Mouse (Mus musculus) forebrain, embryonic 16.5 days (tissue): ENCODE data around the gene Ksr1. TPM values are rescaled to one million over a fixed set of nuclear protein-coding genes. Genes with fewer than 3 reads are reported as not detected.

Source experiments
- ATAC-seq: fragments of 200-750 bp; cut with Nextera tagmentation; 2 replicates; pipeline ENCODE4 v1.8.0; 2017; ENCODE audit warnings: mild to moderate bottlenecking, moderate library complexity
- H3K27ac ChIP-seq: fragments of 300-500 bp; sonication (generic); 2 replicates; pipeline ENCODE4 v1.5.1; 2014; ENCODE audit warnings: low read length, control low read depth
- H3K27me3 ChIP-seq: fragments of 300-500 bp; sonication (generic); replicated peaks from 2 replicates; pipeline ENCODE4 v1.6.1; 2014; ENCODE audit warnings: low read length; ENCODE audit not compliant: control insufficient read depth, insufficient read depth
- H3K36me3 ChIP-seq: fragments of 300-500 bp; sonication (generic); 2 replicates; pipeline ENCODE4 v1.6.1; 2014; ENCODE audit not compliant: control insufficient read depth, insufficient read depth
- H3K4me1 ChIP-seq: fragments of 300-500 bp; sonication (generic); replicated peaks from 2 replicates; pipeline ENCODE4 v1.6.1; 2014; ENCODE audit warnings: low read length; ENCODE audit not compliant: control insufficient read depth, insufficient read depth
- H3K4me2 ChIP-seq: fragments of 300-500 bp; sonication (generic); 2 replicates; pipeline ENCODE4 v1.6.1; 2014; ENCODE audit warnings: mild to moderate bottlenecking, low read length, control low read depth
- H3K4me3 ChIP-seq: fragments of 300-500 bp; sonication (generic); replicated peaks from 2 replicates; pipeline ENCODE4 v1.5.1; 2014; ENCODE audit warnings: mild to moderate bottlenecking, low read length, control low read depth
- H3K9ac ChIP-seq: fragments of 300-500 bp; sonication (generic); replicated peaks from 2 replicates; pipeline ENCODE4 v1.6.1; 2014; ENCODE audit warnings: low read depth, low read length, control low read depth
- H3K9me3 ChIP-seq: fragments of 300-500 bp; sonication (generic); 2 replicates; pipeline ENCODE4 v1.6.1; 2016; ENCODE audit warnings: low read length; ENCODE audit not compliant: control insufficient read depth
- WGBS: fragments of 180-500 bp; shearing (Covaris S2); extraction: QIAGEN DNeasy Blood & Tissue Kit; methylation state at CpG from one replicate; pipeline ENCODE4 v1.1.7; 2014; 5-methylcytosine and 5-hydroxymethylcytosine counted together
- polyA plus RNA-seq: library from polyadenylated mRNA; unstranded; fragments of >200 nt; fragmentation: Nextera tagmentation; extraction: Ambion mirVana; gene quantifications from 2 replicates; pipeline ENCODE4 v1.2.1, GENCODE M21; 2015

Ksr1 gene
- polyA plus RNA-seq, 1 experiment from 2014 or later: 5.1 TPM

DNA sequence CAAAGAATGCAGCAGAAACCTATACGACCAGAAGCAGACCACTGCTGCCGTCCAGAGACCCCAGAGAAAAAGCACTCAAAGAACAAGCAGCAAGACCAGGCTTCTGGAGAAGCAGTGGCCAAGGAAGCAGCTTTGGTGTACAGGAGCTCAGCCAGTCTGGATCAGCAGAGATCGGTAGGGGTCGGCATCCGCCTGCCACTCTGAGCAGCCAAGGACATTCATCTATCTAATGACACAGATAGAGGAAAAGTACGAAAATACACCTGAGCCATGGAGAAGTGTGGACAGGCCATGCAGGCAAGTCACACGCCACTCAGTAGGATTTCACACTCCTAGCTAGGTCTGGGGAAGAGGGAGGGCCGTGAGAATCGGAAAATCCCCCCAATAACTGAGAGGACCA, 12.2 kb downstream of the Ksr1 start:
- Histone ChIP-seq H3K4me2 (no peak overlapping the region), H3K36me3 (no peaks in the 10 kb centered on the region), H3K9me3 (no peaks in the 10 kb centered on the region), H3K4me3 (no peak overlapping the region), H3K4me1 (peaks cover 18% of the 10 kb centered on the region), H3K9ac (no peak overlapping the region), H3K27me3 (no peaks in the 10 kb centered on the region), H3K27ac (no peak overlapping the region)
- WGBS: 92% methylated on average over 9 of the region's 9 CpGs
- ATAC-seq: no peak

DNA sequence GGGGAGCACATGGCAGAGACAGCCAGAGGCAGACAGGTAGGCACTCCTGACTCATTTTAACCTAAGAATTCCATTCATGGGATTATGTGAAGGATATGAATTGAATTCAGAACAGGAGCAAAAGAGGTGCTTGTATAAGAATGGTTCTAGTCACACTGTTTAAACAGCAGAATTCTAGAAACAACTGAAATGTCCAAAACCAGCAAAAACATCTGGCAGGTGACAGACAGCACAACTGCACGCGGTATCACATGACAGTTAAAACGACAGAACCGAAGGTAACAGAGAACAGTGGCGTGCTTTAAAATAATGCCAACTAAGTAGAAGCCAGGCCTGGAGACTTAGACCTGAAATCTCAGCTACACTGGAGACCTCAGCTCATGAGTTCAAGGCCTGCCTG, 13.2 kb downstream of the Ksr1 start:
- no peaks in the 10 kb centered on the region for H3K36me3 ChIP-seq
- WGBS: 90% methylated on average over 5 of the region's 5 CpGs
- no peak overlapping the region for H3K27ac ChIP-seq
- ATAC-seq: no peak
- H3K9me3 ChIP-seq: no peaks in the 10 kb centered on the region
- no peak overlapping the region for H3K4me3 ChIP-seq
- no peak overlapping the region for H3K9ac ChIP-seq
- peaks cover 18% of the 10 kb centered on the region for H3K4me1 ChIP-seq
- H3K4me2 ChIP-seq: no peak overlapping the region
- H3K27me3 ChIP-seq: no peaks in the 10 kb centered on the region

DNA sequence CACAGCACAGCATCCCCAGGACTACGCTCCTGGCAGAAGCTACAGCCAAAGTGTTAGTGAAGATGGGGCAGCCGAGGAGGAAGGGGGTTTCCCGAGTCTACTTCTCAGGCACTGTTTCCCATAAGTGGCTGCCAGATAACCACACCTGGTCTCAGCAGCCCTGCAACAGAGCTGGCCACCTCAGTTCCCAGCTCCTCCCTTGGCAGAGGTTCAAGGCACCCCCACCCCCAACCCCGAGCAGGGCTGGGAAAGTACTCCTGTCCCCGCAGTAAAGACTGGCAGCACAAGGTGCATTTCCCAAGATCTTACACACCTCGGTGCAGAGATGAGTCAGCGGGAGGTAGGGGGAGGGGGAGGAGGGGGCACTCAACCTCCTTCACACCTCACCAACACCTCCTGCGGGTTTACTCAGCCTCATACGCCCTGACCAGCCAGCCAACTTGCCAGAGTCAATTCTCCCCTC, 14.2 kb downstream of the Ksr1 start:
- Histone ChIP-seq H3K27me3 (no peaks in the 10 kb centered on the region), H3K36me3 (no peaks in the 10 kb centered on the region), H3K9me3 (no peaks in the 10 kb centered on the region), H3K27ac (no peak overlapping the region), H3K9ac (no peak overlapping the region), H3K4me1 (peaks cover 11% of the 10 kb centered on the region), H3K4me3 (no peak overlapping the region), H3K4me2 (no peak overlapping the region)
- WGBS: 61% methylated on average over 9 of the region's 9 CpGs
- ATAC-seq: no peak

DNA sequence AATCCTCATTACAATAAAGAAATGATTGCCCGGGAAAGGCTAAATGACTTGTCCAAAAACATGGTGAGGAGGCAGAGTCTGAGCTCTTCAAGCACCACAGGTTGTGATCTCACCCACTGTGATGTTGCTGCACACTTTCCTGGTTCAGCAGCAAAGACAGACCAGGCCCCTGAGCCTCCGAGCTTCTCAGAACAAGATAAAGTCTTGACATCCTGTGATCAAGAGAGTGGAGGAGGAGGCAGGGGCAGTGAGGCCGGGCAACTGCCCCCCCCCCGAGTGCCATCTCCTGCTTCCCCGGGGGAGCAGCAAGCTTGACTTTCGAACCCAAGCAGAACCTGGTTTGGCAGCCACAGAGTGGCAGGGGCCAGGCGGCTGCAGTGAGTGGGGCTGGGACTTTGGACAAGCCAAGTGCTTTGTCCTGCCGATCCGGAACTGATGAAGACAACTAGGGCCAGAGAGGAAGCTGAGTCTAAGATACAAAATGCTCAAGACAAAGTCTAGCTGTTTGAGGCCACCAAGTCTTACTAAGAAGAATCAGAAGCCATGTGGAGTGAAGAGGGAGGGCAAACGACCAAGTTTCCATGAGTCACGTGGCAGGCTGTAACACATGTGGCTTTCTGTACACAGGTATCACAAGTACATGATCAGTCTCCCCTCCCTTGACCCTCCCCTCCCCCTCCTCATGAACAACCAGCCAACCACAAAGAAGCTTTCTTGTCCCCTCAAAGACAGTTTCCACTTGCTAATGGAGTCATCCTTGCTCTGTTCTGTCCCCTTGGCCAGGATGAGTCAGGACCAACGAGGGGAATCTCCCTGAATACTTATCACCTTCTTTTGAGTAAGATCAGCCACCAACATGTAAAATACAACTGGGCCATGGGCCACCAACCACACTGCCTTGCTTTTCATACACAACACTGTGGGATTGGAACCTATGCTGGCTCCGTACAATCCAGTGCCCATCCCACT, 16.5 kb downstream of the Ksr1 start:
- Histone ChIP-seq H3K27ac (no peak overlapping the region), H3K9me3 (no peaks in the 10 kb centered on the region), H3K36me3 (no peaks in the 10 kb centered on the region), H3K4me3 (no peak overlapping the region), H3K9ac (no peak overlapping the region), H3K4me1 (no peaks in the 10 kb centered on the region), H3K4me2 (no peak overlapping the region), H3K27me3 (no peaks in the 10 kb centered on the region)
- 80% methylated on average over 13 of the region's 13 CpGs for WGBS
- ATAC-seq: no peak

DNA sequence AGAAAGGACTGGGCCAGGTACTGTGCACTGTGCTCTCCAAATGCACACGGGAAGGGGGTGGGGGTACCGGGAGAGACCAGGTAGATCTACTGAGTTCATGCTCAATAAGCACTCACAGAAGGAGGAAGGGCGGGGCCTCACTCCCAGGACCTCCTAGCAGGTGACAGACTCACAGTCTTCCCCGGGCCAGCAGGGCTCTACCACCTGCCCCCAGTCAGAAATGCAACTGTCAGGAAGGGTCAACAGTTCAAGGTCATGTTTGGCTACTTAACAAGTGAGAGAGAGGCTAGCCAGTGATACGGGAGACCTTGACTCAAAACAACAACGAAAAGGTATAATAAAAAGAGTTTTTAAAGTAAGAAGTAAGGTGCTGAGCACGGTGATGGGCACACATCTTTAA, 18.0 kb downstream of the Ksr1 start:
- Histone ChIP-seq H3K27ac (no peak overlapping the region), H3K4me3 (no peak overlapping the region), H3K9me3 (no peaks in the 10 kb centered on the region), H3K4me1 (no peaks in the 10 kb centered on the region), H3K9ac (no peak overlapping the region), H3K27me3 (no peaks in the 10 kb centered on the region), H3K4me2 (no peak overlapping the region), H3K36me3 (no peaks in the 10 kb centered on the region)
- no peak for ATAC-seq
- 95% methylated on average over 7 of the region's 7 CpGs for WGBS

DNA sequence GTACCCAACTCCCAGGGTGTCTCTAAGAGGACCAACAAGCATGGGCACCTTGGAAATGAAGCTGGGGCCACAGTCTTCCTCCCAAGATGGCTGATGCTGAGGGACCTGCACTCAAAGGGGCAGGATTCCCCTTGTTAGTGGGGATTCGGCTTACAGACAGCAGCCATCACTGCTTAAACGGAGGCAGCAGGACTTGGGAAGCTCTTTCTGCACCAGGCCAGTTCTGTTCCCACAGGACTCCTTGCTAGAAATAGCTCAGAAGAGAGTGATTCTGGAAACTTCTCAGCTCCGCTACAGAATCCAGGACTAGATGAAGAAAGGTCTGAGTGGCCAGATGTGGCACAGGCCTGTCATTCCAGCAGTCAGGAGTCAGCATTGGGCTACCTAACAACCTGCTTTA, 19.2 kb downstream of the Ksr1 start:
- Histone ChIP-seq H3K9ac (no peak overlapping the region), H3K36me3 (no peaks in the 10 kb centered on the region), H3K9me3 (no peaks in the 10 kb centered on the region), H3K27me3 (no peaks in the 10 kb centered on the region), H3K4me2 (no peak overlapping the region), H3K4me3 (no peak overlapping the region), H3K27ac (no peak overlapping the region), H3K4me1 (no peaks in the 10 kb centered on the region)
- WGBS: 92% methylated on average over 3 of the region's 3 CpGs
- no peak for ATAC-seq

DNA sequence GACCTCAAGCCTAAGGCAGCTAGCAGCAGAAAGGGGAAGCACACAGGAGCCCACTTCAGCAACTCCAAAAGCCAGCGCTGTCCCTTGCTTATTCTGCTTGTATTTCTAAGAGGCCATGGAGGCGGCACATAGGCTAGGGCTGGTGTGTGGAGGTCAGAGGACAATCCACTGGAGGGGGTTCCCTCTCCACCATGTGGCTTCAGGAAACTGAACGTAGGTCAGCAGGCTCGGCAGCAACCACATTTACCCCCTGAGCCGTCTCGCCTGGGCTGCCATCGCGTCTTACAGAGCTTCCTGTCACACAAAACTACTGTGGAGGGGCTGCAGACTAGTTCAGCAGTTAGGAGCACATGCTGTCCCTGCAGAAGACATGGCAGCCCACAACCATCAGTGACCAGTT, 20.4 kb downstream of the Ksr1 start:
- Histone ChIP-seq H3K36me3 (no peaks in the 10 kb centered on the region), H3K9me3 (no peaks in the 10 kb centered on the region), H3K4me1 (no peaks in the 10 kb centered on the region), H3K4me2 (no peak overlapping the region), H3K4me3 (no peak overlapping the region), H3K9ac (no peak overlapping the region), H3K27me3 (no peaks in the 10 kb centered on the region), H3K27ac (no peak overlapping the region)
- 82% methylated on average over 8 of the region's 8 CpGs for WGBS
- no peak for ATAC-seq

DNA sequence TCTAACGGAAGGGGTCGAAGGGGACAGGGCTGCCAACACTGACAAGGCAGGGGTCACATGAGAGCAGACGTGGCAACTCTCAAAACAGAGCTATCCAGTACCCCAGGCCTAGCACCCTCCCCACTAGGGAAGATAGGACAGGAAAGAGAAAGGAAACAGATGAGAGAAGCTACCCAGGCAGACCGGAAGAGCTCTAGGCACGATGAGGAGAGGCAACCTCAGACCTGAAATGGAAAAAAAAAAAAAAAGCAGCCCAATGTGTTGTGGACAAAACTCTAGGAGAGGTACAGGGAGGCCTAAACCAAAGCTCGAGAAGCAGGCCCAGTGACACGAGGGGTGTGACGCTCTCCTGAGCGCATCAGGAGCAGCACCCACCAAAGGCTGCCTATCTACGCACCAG, 23.7 kb downstream of the Ksr1 start:
- 91% methylated on average over 10 of the region's 10 CpGs for WGBS
- Histone ChIP-seq H3K9me3 (no peaks in the 10 kb centered on the region), H3K4me1 (0 out of 2 replicates have a peak, but pooled peaks cover 2% of the 10 kb centered on the region), H3K36me3 (no peaks in the 10 kb centered on the region), H3K4me3 (no peak overlapping the region), H3K27ac (no peak overlapping the region), H3K4me2 (no peak overlapping the region), H3K9ac (no peak overlapping the region), H3K27me3 (no peaks in the 10 kb centered on the region)
- no peak for ATAC-seq

DNA sequence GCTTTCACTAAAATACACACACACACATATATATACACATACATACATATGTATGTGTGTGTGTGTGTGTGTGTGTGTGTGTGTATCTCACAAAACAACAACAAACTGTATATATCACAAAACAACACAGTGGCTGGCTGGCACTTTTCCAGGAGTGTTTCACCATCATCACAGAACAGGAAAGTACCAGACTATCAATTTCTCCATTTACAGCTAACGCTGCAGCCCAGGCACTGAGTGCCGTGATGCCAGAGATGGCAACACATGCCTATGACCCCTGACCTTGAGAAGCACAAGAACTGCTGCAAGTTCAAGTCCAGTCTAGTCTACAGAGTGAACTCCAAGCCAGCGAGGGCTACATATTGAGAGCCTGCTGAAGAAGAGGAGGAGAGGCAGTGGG, 26.1 kb downstream of the Ksr1 start:
- Histone ChIP-seq H3K9ac (no peak overlapping the region), H3K4me2 (no peak overlapping the region), H3K9me3 (no peaks in the 10 kb centered on the region), H3K36me3 (no peaks in the 10 kb centered on the region), H3K4me3 (no peak overlapping the region), H3K27me3 (no peaks in the 10 kb centered on the region), H3K4me1 (peaks cover 11% of the 10 kb centered on the region), H3K27ac (no peak overlapping the region)
- no peak for ATAC-seq
- WGBS: 71% methylated on average over 3 of the region's 3 CpGs
